Mouse (Mus musculus) hindbrain, embryonic 10.5 days (tissue): ENCODE results near the gene Gpr107. TPM values are rescaled to one million over a fixed set of nuclear protein-coding genes. Genes with fewer than 3 reads are reported as not detected.

Experiments
- DNase-seq: peaks from one replicate; pipeline ENCODE4 v3.0.0-alpha.2; 2017; ENCODE audit warnings: low spot score
- H3K27ac ChIP-seq: fragments of 300-500 bp; sonication (generic); 2 replicates; pipeline ENCODE4 v1.5.1; 2016; ENCODE audit warnings: mild to moderate bottlenecking, moderate library complexity
- H3K27me3 ChIP-seq: fragments of 300-500 bp; sonication (generic); 2 replicates; pipeline ENCODE4 v1.6.1; 2016; ENCODE audit warnings: mild to moderate bottlenecking; ENCODE audit not compliant: poor library complexity, insufficient read depth, severe bottlenecking
- H3K36me3 ChIP-seq: fragments of 300-500 bp; sonication (generic); 2 replicates; pipeline ENCODE4 v1.6.1; 2016; ENCODE audit warnings: mild to moderate bottlenecking, moderate library complexity
- H3K4me1 ChIP-seq: fragments of 300-500 bp; sonication (generic); replicated peaks from 2 replicates; pipeline ENCODE4 v1.6.1; 2016; ENCODE audit warnings: mild to moderate bottlenecking
- H3K4me3 ChIP-seq: fragments of 300-500 bp; sonication (generic); 2 replicates; pipeline ENCODE4 v1.5.1; 2016; ENCODE audit warnings: mild to moderate bottlenecking, moderate library complexity
- H3K9me3 ChIP-seq: fragments of 300-500 bp; sonication (generic); 2 replicates; pipeline ENCODE4 v1.6.1; 2016; ENCODE audit warnings: mild to moderate bottlenecking, moderate library complexity
- WGBS: fragments of 180-500 bp; shearing (Covaris S2); methylation state at CpG from one replicate; pipeline ENCODE4 v1.1.7; 2016; 5-methylcytosine and 5-hydroxymethylcytosine counted together
- polyA plus RNA-seq: library from polyadenylated mRNA; unstranded; fragments of >200 nt; fragmentation: Nextera tagmentation; extraction: Ambion mirVana; gene quantifications from 2 replicates; pipeline ENCODE4 v1.2.1, GENCODE M21; 2016

Gpr107 gene
- polyA plus RNA-seq, 1 experiment from 2014 or later: 35.1 TPM

DNA sequence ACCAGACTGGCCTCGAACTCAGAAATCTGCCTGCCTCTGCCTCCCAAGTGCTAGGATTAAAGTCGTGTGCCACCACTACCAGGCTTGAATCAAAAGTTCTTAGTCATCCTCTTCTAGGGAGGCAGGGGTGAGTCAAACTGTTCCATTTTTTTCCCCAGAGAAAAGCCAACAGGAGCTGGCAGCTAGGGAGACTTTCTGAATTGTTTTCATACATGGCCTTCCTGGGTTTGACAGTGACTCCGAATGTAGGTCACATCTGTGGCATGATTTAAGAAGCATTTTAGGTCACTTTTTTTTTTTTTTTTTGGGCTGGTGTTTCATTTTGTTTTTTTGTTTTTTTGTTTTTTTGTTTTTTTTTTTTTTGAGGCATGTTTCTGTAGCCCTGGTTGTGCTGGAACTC is 33.9 kb upstream of the Gpr107 start:
- no peak for DNase-seq
- WGBS: 93% methylated on average over 3 of the region's 3 CpGs
- Histone ChIP-seq H3K36me3 (peaks cover 4% of the 10 kb centered on the region; the same call in 1 of the 2 replicates), H3K9me3 (peaks cover 5% of the 10 kb centered on the region; the same call in 1 of the 2 replicates), H3K4me1 (peaks cover 23% of the 10 kb centered on the region), H3K27me3 (no peaks in the 10 kb centered on the region), H3K27ac (no peak overlapping the region), H3K4me3 (no peak overlapping the region)

DNA sequence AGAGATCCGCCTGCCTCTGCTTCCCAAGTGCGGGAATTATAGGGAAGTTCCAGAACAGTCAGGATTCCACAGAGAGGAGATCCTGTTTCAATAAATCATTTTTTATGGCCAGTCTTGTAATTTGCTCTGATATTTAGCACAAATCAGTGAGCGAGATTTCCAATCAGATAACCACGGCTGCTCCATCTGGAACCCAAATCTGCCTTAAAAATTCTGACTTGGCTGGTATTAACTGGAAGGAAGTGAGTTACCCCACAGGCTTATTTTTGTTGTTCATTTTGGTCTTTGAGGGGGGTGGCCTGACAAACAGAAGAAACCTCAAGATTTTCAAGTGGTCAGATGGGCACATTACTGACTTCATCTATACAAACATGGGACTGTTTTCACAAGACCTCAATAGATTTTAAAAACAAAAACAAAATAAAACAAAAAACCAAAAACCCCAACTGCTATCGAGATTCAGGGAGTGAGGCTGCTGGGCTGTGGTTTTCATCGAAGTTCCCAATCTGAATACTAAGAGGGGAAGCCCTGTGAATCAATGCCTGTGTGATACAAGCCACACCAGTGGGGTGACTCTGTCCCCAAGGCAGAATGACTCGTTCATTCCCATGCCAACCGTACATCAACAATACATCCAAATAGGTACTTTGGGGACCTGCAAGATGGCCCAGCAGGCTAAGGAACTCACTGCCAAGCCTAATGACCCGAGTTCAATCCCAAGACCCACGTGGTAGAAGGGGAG is 33.3 kb upstream of the Gpr107 start:
- no peak for DNase-seq
- H3K4me1 ChIP-seq: peaks cover 23% of the 10 kb centered on the region
- peaks cover 3% of the 10 kb centered on the region; the same call in 1 of the 2 replicates for H3K36me3 ChIP-seq
- no peak overlapping the region for H3K4me3 ChIP-seq
- no peak overlapping the region for H3K27ac ChIP-seq
- 89% methylated on average over 10 of the region's 10 CpGs for WGBS
- no peaks in the 10 kb centered on the region for H3K27me3 ChIP-seq
- peaks cover 5% of the 10 kb centered on the region; the same call in 1 of the 2 replicates for H3K9me3 ChIP-seq

DNA sequence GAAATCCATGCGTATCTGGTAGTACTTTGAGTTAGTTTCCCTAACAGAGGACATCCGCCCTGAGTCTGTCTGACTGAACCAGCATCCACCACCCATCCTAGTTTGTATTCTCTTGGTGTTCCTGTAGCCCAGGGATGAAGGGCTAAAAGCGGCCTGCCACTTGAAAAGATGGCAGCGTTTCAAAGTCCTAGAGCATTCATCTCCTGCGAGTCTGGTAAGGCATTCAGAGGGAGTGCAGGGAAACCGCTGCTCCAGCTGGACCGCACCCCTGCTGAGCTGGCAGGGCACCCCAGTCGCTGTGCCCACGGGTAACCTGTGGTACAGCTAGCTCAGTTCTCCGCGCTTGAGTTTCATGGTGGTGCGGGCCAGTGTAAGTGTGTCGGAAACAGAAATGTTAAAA is 32.3 kb upstream of the Gpr107 start:
- no peaks in the 10 kb centered on the region for H3K27me3 ChIP-seq
- no peaks in the 10 kb centered on the region for H3K36me3 ChIP-seq
- no peak for DNase-seq
- H3K27ac ChIP-seq: peak overlapping the region; percentile 16; the same call in 1 of the 2 replicates
- 71% methylated on average over 13 of the region's 13 CpGs for WGBS
- peaks cover 23% of the 10 kb centered on the region for H3K4me1 ChIP-seq
- H3K9me3 ChIP-seq: no peaks in the 10 kb centered on the region
- H3K4me3 ChIP-seq: no peak overlapping the region

DNA sequence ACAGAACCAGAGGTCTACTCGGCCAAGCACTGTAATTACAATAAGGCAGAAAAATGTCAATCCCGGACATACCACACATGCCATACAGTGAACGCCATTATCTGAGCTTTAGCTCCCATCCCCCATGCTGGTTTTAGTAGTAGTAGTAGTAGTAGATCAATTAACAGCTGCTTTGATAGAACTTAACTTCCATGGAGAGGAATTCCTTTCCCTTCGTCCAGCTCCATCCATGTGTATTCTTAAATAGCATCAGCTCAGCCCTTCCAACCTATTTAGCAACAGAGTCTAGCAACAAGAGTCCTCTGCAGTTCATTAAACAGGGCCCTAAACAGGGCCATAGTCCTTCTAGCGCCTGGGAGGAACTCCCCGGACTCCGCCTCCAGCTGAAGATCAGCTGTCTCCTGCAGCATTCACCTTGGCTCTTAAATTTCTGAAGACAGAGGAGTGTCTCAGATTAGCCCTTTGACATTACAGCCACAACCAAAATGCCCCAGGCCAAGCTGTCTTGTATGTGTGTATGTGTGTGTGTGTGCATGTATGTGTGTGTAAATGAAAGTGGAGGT is 30.9 kb upstream of the Gpr107 start:
- no peaks in the 10 kb centered on the region for H3K27me3 ChIP-seq
- no peaks in the 10 kb centered on the region for H3K9me3 ChIP-seq
- 87% methylated on average over 7 of the region's 7 CpGs for WGBS
- no peak for DNase-seq
- no peak overlapping the region for H3K27ac ChIP-seq
- H3K4me1 ChIP-seq: peaks cover 10% of the 10 kb centered on the region
- no peak overlapping the region for H3K4me3 ChIP-seq
- no peaks in the 10 kb centered on the region for H3K36me3 ChIP-seq

DNA sequence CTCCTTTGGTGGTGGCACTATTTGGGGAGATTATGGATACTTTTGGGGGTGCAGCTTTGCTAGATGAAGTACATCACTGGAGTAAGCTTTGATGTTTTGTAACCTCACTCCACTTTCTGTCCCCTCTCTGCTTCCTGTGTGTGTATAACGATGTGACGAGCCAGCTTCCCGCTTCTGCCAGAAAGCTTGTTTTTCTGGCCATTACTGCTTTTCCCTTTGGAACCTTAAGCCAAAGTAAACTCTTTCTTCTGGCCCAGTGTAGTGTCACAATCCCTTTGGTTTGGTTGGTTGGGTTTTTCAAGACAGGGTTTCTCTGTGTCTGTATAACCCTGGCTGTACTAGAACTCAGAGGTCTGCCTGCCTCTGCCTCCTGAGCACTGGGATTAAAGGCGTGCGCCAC is 29.3 kb upstream of the Gpr107 start:
- Histone ChIP-seq H3K36me3 (no peaks in the 10 kb centered on the region), H3K27ac (no peak overlapping the region), H3K9me3 (no peaks in the 10 kb centered on the region), H3K4me1 (peaks cover 12% of the 10 kb centered on the region; the same call in 1 of the 2 replicates), H3K27me3 (no peaks in the 10 kb centered on the region), H3K4me3 (no peak overlapping the region)
- no peak for DNase-seq
- WGBS: 94% methylated on average over 5 of the region's 5 CpGs

DNA sequence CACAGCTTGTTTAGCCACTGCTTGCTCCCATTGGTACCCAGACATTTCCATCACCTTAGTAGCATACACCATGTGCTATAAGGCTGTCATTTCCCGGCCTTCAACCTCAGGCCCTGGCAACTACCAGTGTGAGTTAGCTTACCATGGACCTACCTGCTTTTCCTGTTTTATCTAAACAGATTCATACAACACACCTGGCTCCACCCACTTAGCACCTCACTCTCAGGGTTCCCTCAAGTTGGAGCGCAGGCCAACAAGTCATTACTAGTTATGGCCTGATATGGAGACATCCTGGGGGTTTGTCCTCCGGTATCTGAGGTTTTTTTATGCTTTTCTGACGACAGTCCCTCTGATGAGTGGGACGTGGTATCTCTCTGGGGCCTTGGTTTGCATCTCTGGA is 28.6 kb upstream of the Gpr107 start:
- 85% methylated on average over 5 of the region's 5 CpGs for WGBS
- Histone ChIP-seq H3K27ac (no peak overlapping the region), H3K4me3 (no peak overlapping the region), H3K36me3 (no peaks in the 10 kb centered on the region), H3K4me1 (peaks cover 12% of the 10 kb centered on the region), H3K9me3 (no peaks in the 10 kb centered on the region), H3K27me3 (no peaks in the 10 kb centered on the region)
- no peak for DNase-seq

DNA sequence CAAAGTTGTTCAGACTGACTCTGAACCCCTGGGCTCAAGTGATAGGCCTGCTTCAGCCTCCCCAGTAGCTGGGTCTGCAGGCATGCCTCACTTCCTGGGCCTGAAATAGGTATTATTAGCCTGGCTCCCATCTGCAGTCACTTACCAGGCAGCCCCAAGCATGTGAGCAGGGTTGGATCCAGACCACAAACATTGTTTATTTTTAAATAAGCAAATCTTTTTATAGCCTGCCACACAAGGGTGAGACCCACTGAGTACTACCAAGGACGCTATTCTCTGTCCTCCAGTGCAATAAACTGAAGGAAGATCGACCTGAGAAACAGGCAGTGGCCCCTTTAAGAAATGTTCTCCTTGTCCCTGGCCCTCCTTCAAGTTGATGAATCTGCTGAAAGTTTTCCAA is 27.4 kb upstream of the Gpr107 start:
- no peaks in the 10 kb centered on the region for H3K27me3 ChIP-seq
- peaks cover 19% of the 10 kb centered on the region for H3K4me1 ChIP-seq
- H3K27ac ChIP-seq: peak overlapping the region; percentile 29; the same call in 1 of the 2 replicates
- no peak overlapping the region for H3K4me3 ChIP-seq
- WGBS: 80% methylated on average over 2 of the region's 2 CpGs
- H3K9me3 ChIP-seq: no peaks in the 10 kb centered on the region
- DNase-seq: no peak
- H3K36me3 ChIP-seq: no peaks in the 10 kb centered on the region

DNA sequence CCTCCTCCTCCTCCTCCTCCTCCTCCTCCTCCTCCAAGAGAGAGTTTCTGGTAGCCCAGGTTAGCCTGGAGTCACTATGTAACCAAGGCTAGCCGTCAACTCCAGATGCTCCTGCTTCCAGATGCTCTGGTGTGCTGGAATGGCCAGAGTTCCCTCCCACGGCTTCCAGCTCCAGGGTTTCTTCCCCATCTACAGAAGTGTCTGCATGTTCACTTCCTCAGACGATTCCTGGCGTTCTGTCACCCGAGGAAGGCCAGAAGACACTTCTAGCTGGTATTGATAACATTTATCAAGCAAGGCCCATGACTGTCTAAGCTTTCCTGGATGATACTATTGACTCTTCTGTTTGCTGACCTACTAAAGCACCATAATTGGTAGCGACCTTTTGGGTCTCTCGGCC is 27.0 kb upstream of the Gpr107 start:
- Histone ChIP-seq H3K27me3 (no peaks in the 10 kb centered on the region), H3K4me3 (no peak overlapping the region), H3K9me3 (no peaks in the 10 kb centered on the region), H3K36me3 (no peaks in the 10 kb centered on the region), H3K27ac (no peak overlapping the region), H3K4me1 (peaks cover 22% of the 10 kb centered on the region)
- 88% methylated on average over 7 of the region's 7 CpGs for WGBS
- no peak for DNase-seq

DNA sequence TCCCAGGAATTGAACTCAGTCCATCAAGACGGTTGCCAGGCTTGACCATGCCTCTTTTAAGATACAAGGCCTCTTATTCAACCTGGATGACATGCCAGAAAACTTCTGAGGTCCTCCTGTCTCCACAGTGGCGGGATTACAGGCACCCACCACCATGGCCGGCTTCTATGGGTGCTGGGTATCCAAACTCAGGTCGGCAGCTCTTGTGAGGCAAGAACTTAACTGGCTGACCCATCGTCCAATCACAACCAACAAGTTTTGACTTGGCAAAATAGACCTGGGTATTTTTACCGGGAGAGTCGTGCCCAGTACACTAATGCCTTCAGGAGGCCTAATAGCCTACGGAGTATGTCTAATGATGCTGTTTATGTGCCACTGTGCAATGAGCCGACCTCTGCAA is 26.1 kb upstream of the Gpr107 start:
- Histone ChIP-seq H3K27ac (no peak overlapping the region), H3K4me3 (no peak overlapping the region), H3K4me1 (peaks cover 29% of the 10 kb centered on the region), H3K36me3 (no peaks in the 10 kb centered on the region), H3K9me3 (no peaks in the 10 kb centered on the region), H3K27me3 (no peaks in the 10 kb centered on the region)
- 91% methylated on average over 9 of the region's 9 CpGs for WGBS
- no peak for DNase-seq

- no peak for DNase-seq
- no peak overlapping the region for H3K27ac ChIP-seq
- peaks cover 29% of the 10 kb centered on the region for H3K4me1 ChIP-seq
- H3K9me3 ChIP-seq: no peaks in the 10 kb centered on the region
- H3K27me3 ChIP-seq: no peaks in the 10 kb centered on the region
- no peaks in the 10 kb centered on the region for H3K36me3 ChIP-seq
- H3K4me3 ChIP-seq: no peak overlapping the region
- 71% methylated on average over 7 of the region's 7 CpGs for WGBS
Observed at GRCm38 (mm10) chr2:31127219-31127618, 24.9 kb upstream of the Gpr107 start.

GRCm38 (mm10) chr2:31127899-31128298 is 24.2 kb upstream of the Gpr107 start:
- Histone ChIP-seq H3K9me3 (no peaks in the 10 kb centered on the region), H3K27me3 (no peaks in the 10 kb centered on the region)
- WGBS: 72% methylated on average over 4 of the region's 4 CpGs

GRCm38 (mm10) chr2:31129742-31130518 is 22.2 kb upstream of the Gpr107 start:
- Histone ChIP-seq H3K27me3 (no peaks in the 10 kb centered on the region), H3K27ac (no peak overlapping the region), H3K36me3 (no peaks in the 10 kb centered on the region), H3K4me1 (peaks cover 43% of the 10 kb centered on the region), H3K9me3 (no peaks in the 10 kb centered on the region), H3K4me3 (no peak overlapping the region)
- DNase-seq: no peak
- 88% methylated on average over 14 of the region's 14 CpGs for WGBS

More at GRCm38 (mm10) chr2:31127899-31128298, 24.2 kb upstream of the Gpr107 start:
- no peak for DNase-seq
- Histone ChIP-seq H3K27ac (no peak overlapping the region), H3K4me1 (peaks cover 33% of the 10 kb centered on the region), H3K36me3 (no peaks in the 10 kb centered on the region), H3K4me3 (no peak overlapping the region)

GRCm38 (mm10) chr2:31130815-31131299 is 21.3 kb upstream of the Gpr107 start:
- H3K4me1 ChIP-seq: peaks cover 52% of the 10 kb centered on the region
- H3K36me3 ChIP-seq: no peaks in the 10 kb centered on the region
- peak overlapping the region; percentile 31; the same call in 1 of the 2 replicates for H3K27ac ChIP-seq
- no peaks in the 10 kb centered on the region for H3K27me3 ChIP-seq
- DNase-seq: no peak
- 75% methylated on average over 8 of the region's 8 CpGs for WGBS
- no peak overlapping the region for H3K4me3 ChIP-seq
- H3K9me3 ChIP-seq: no peaks in the 10 kb centered on the region
